Mouse (Mus musculus) neutrophil, adult 5-6 weeks (primary cell): ENCODE data around the gene Mmp10. TPM values are rescaled to one million over a fixed set of nuclear protein-coding genes. Genes with fewer than 3 reads are reported as not detected.

Source experiments
- total RNA-seq: library from RNA; stranded (forward); fragments of 200-1000 nt; gene quantifications from 2 replicates; pipeline ENCODE4 v1.2.3, GENCODE M21; 2017

The Mmp10 gene
- total RNA-seq, 1 experiment from 2014 or later, result not detected

Other genes starting within 250 kb of the Mmp10 start
- 0.12 TPM in 2 replicates for gene Mmp13, start 229.8 kb upstream of the Mmp10 start, total RNA-seq
- gene Mmp12, start 158.0 kb upstream of the Mmp10 start, total RNA-seq, result 0.12 TPM in 1 of 2 replicates, not detected in the other
- gene Mmp1b, start 114.3 kb upstream of the Mmp10 start, total RNA-seq, result not detected in 2 replicates
- not detected in 2 replicates for gene Mmp3, start 56.5 kb upstream of the Mmp10 start, total RNA-seq
- 249 and 267 TPM in 2 replicates for gene Mmp8, start 56.1 kb downstream of the Mmp10 start, total RNA-seq
- gene Mmp27, start 69.0 kb downstream of the Mmp10 start, total RNA-seq, result 0.61 and 0.70 TPM in 2 replicates
- not detected in 2 replicates for gene Mmp20, start 125.9 kb downstream of the Mmp10 start, total RNA-seq
- gene Mmp7, start 189.7 kb downstream of the Mmp10 start, total RNA-seq, result not detected in 2 replicates